ENCODE assay signal across 23 mouse cellular contexts in genomic region chr2:163154673-163155072, GRCm38 (mm10). TPM values are rescaled to one million over a fixed set of nuclear protein-coding genes. Genes with fewer than 3 reads are reported as not detected.
DNase-seq lines count a peak whose midpoint lies in the region; ATAC-seq and TF ChIP-seq lines count a peak whose summit lies in the region.
"Had no signal": no experiment of that assay in that cellular context is flagged by ENCODE, and none has a peak within 500 bp of the region (broad histone marks: within the 10 kb centered on the region; RNA-seq: fewer than 3 reads in every experiment).

No protein-coding gene starts in this region.

- no peaks in the 10 kb centered on the region for H3K36me3 ChIP-seq in heart, embryonic 14.5 days (ENCODE audit: control insufficient read depth, insufficient read depth, low read length)
- no peaks in the 10 kb centered on the region for H3K36me3 ChIP-seq in heart, adult 2 months (ENCODE audit: control insufficient read depth, insufficient read depth, low read length)
- H3K36me3 ChIP-seq in liver, embryonic 13.5 days = no peaks in the 10 kb centered on the region
- H3K36me3 ChIP-seq in hindbrain, embryonic 16.5 days (ENCODE audit: control insufficient read depth, insufficient read depth, low read length) = no peaks in the 10 kb centered on the region
- H3K36me3 ChIP-seq: embryonic facial prominence, embryonic 10.5 days; forebrain, embryonic 12.5 days; heart, embryonic 15.5 days; hindbrain, embryonic 15.5 days; kidney, embryonic 15.5 days; limb, embryonic 12.5 days; stomach, embryonic 15.5 days had no signal

- H3K27ac ChIP-seq in heart, embryonic 14.5 days (replicated peaks in 1 of 2; ENCODE audit: control insufficient read depth in 1 of 2, insufficient read depth in 1 of 2, low read depth in 2 of 2, low read length in 2 of 2) = no peak overlapping the region
- H3K27ac ChIP-seq in heart, adult 2 months = no peak overlapping the region
- no peak overlapping the region for H3K27ac ChIP-seq in liver, embryonic 13.5 days
- no peak overlapping the region for H3K27ac ChIP-seq in hindbrain, embryonic 16.5 days (ENCODE audit: low read depth, low read length)
- H3K27ac ChIP-seq: embryonic facial prominence, embryonic 10.5 days; forebrain, embryonic 12.5 days; gastrocnemius, adult 2 months; heart, embryonic 15.5 days; hindbrain, embryonic 15.5 days; kidney, embryonic 15.5 days; limb, embryonic 12.5 days; stomach, embryonic 15.5 days had no signal

- no peaks in the 10 kb centered on the region for H3K4me1 ChIP-seq in heart, embryonic 14.5 days (ENCODE audit: control insufficient read depth in 2 of 2, insufficient read depth in 2 of 2, low read length in 2 of 2)
- H3K4me1 ChIP-seq in heart, adult 2 months (ENCODE audit: control insufficient read depth, insufficient read depth, low read length) = no peaks in the 10 kb centered on the region
- 0 out of 2 replicates have a peak, but pooled peaks cover 5% of the 10 kb centered on the region for H3K4me1 ChIP-seq in liver, embryonic 13.5 days (replicated peaks)
- H3K4me1 ChIP-seq in hindbrain, embryonic 16.5 days (ENCODE audit: control insufficient read depth, insufficient read depth, low read depth, low read length) = peaks cover 10% of the 10 kb centered on the region
- H3K4me1 ChIP-seq: heart, embryonic 15.5 days; kidney, embryonic 15.5 days; limb, embryonic 12.5 days; stomach, embryonic 15.5 days had no signal

- peak; percentile 23; the same call in 1 of the 2 replicates for ATAC-seq in heart, embryonic 14.5 days (ENCODE audit: insufficient number of reproducible peaks, insufficient read depth, low FRiP score, low read depth)
- ATAC-seq in granulocyte monocyte progenitor cell, adult 5-6 weeks (replicated peaks; ENCODE audit: poor library complexity, severe bottlenecking) = peak; percentile 44; the same call in 1 of the 2 replicates
- ATAC-seq in liver, embryonic 13.5 days (ENCODE audit: low read depth) = no peak
- no peak for ATAC-seq in hindbrain, embryonic 16.5 days

- no peak overlapping the region for H3K4me3 ChIP-seq in heart, embryonic 14.5 days (ENCODE audit: control insufficient read depth in 1 of 2, insufficient read depth in 1 of 2, low read depth in 1 of 2, low read length in 2 of 2)
- no peak overlapping the region for H3K4me3 ChIP-seq in heart, adult 2 months
- H3K4me3 ChIP-seq in liver, embryonic 13.5 days (replicated peaks) = no peak overlapping the region
- no peak overlapping the region for H3K4me3 ChIP-seq in hindbrain, embryonic 16.5 days (ENCODE audit: low read length)
- H3K4me3 ChIP-seq: embryonic facial prominence, embryonic 10.5 days; forebrain, embryonic 12.5 days; gastrocnemius, adult 2 months; heart, embryonic 15.5 days; hindbrain, embryonic 15.5 days; kidney, embryonic 15.5 days; limb, embryonic 12.5 days; stomach, embryonic 15.5 days had no signal

- TF ChIP-seq EP300 in heart, adult 2 months (IDR thresholded peaks at IDR 0.05; ENCODE audit: insufficient read depth, low read depth, low read length) = no peak

- TF ChIP-seq CTCF in heart, adult 2 months (IDR thresholded peaks at IDR 0.05) = no peak

- no peak overlapping the region for H3K9ac ChIP-seq in heart, embryonic 14.5 days (ENCODE audit: low read length)
- no peak overlapping the region for H3K9ac ChIP-seq in heart, adult 2 months (ENCODE audit: low read depth, low read length)
- no peak overlapping the region for H3K9ac ChIP-seq in liver, embryonic 13.5 days
- H3K9ac ChIP-seq in hindbrain, embryonic 16.5 days (ENCODE audit: low read depth, low read length) = no peak overlapping the region
- H3K9ac ChIP-seq: forebrain, embryonic 12.5 days; heart, embryonic 15.5 days; hindbrain, embryonic 15.5 days; kidney, embryonic 15.5 days; limb, embryonic 12.5 days; stomach, embryonic 15.5 days had no signal

- H3K9me3 ChIP-seq in heart, embryonic 14.5 days (ENCODE audit: control insufficient read depth, low read length) = no peaks in the 10 kb centered on the region
- no peaks in the 10 kb centered on the region for H3K9me3 ChIP-seq in liver, embryonic 13.5 days (replicated peaks)
- H3K9me3 ChIP-seq in hindbrain, embryonic 16.5 days (ENCODE audit: control insufficient read depth, low read length) = no peaks in the 10 kb centered on the region
- H3K9me3 ChIP-seq: embryonic facial prominence, embryonic 10.5 days; forebrain, embryonic 12.5 days; heart, embryonic 15.5 days; hindbrain, embryonic 15.5 days; kidney, embryonic 15.5 days; limb, embryonic 12.5 days; stomach, embryonic 15.5 days had no signal

- H3K4me2 ChIP-seq in heart, embryonic 14.5 days (ENCODE audit: low read length) = no peak overlapping the region
- no peak overlapping the region for H3K4me2 ChIP-seq in liver, embryonic 13.5 days
- no peak overlapping the region for H3K4me2 ChIP-seq in hindbrain, embryonic 16.5 days (ENCODE audit: low read length)
- H3K4me2 ChIP-seq: forebrain, embryonic 12.5 days; heart, embryonic 15.5 days; hindbrain, embryonic 15.5 days; kidney, embryonic 15.5 days; limb, embryonic 12.5 days; stomach, embryonic 15.5 days had no signal

- H3K27me3 ChIP-seq in heart, embryonic 14.5 days (ENCODE audit: control insufficient read depth, insufficient read depth, low read length) = no peaks in the 10 kb centered on the region
- H3K27me3 ChIP-seq in heart, adult 2 months (ENCODE audit: control insufficient read depth, insufficient read depth, low read length) = no peaks in the 10 kb centered on the region
- H3K27me3 ChIP-seq in liver, embryonic 13.5 days = no peaks in the 10 kb centered on the region
- no peaks in the 10 kb centered on the region for H3K27me3 ChIP-seq in hindbrain, embryonic 16.5 days (replicated peaks; ENCODE audit: control insufficient read depth, insufficient read depth, low read length)
- H3K27me3 ChIP-seq: forebrain, embryonic 12.5 days; heart, embryonic 15.5 days; hindbrain, embryonic 15.5 days; limb, embryonic 12.5 days; stomach, embryonic 15.5 days had no signal

- TF ChIP-seq POLR2A in heart, adult 2 months (IDR thresholded peaks at IDR 0.05; ENCODE audit: insufficient read depth, low read depth, low read length) = no peak

- no peaks in the 10 kb centered on the region for H3K79me2 ChIP-seq in heart, adult 2 months (replicated peaks; ENCODE audit: control insufficient read depth, insufficient read depth, low read length)

- no peak for DNase-seq in heart, adult 2 months
- peak; percentile 50 for DNase-seq in 416B (ENCODE audit: low read depth)
- peak; percentile 7 for DNase-seq in liver, embryonic 13.5 days
- no peak for DNase-seq in kidney, adult 18-20 months
- DNase-seq: adrenal gland, postnatal 36 days; B cell, adult 2 months; cerebellum, adult 2 months; gastrocnemius, adult 2 months; heart, adult 11 months; heart, postnatal 4 days; lung, postnatal 14 days; right cerebral cortex, postnatal 14 days had no signal

- WGBS in heart, embryonic 14.5 days = 79% methylated on average over 8 of the region's 8 CpGs
- WGBS in heart, adult 2 months = 77% methylated on average over 8 of the region's 8 CpGs
- 55% methylated on average over 8 of the region's 8 CpGs for WGBS in liver, embryonic 13.5 days (ENCODE audit: insufficient replicate concordance)
- WGBS in hindbrain, embryonic 16.5 days = 91% methylated on average over 8 of the region's 8 CpGs

- intact Hi-C loops in heart, adult 2 months (cut with DNase I) = no loop called here

RNA-seq across cellular contexts. Expression of gene Tox2, which starts 48.3 kb away (rescaled TPM):
- polyA plus RNA-seq in heart, embryonic 14.5 days (2014; fragmentation: Nextera tagmentation; extraction: Ambion mirVana) = 3.8 TPM in 2 replicates
- 1 to 10 TPM; 1.1 to 1.3 TPM for total RNA-seq in heart, adult 2 months (2021)
- 1.7 and 2.3 TPM in 2 replicates for polyA plus RNA-seq in heart, adult 2 months (2012; rRNA removed)
- total RNA-seq in granulocyte monocyte progenitor cell, adult 5-6 weeks (2014; fragmentation: Nextera tagmentation) = not detected in 2 replicates
- total RNA-seq in granulocyte monocyte progenitor cell, adult 5-6 weeks (2017) = not detected in 2 replicates
- 0.36 and 0.82 TPM in 2 replicates for polyA plus RNA-seq in liver, embryonic 13.5 days (2015; fragmentation: Nextera tagmentation; extraction: Ambion mirVana)
- 23.0 and 33.7 TPM in 2 replicates for polyA plus RNA-seq in hindbrain, embryonic 16.5 days (2015; fragmentation: Nextera tagmentation; extraction: Ambion mirVana)
- total RNA-seq: neutrophil, adult 5-6 weeks had no signal

Comparison
In these comparisons a context has a peak if more than half of its experiments do, and no peak if none do; other contexts are left out.
1. ATAC-seq: peak in heart, embryonic 14.5 days (single experiment) and granulocyte monocyte progenitor cell, adult 5-6 weeks (single experiment); none in liver, embryonic 13.5 days (single experiment) and hindbrain, embryonic 16.5 days (single experiment).
2. DNase-seq: peak in 416B (single experiment) and liver, embryonic 13.5 days (single experiment); none in heart, adult 2 months (0 of 2) and kidney, adult 18-20 months (single experiment).